Mouse (Mus musculus) myocyte (in vitro differentiated cells): ENCODE data around the gene Dgkg. TPM values are rescaled to one million over a fixed set of nuclear protein-coding genes. Genes with fewer than 3 reads are reported as not detected.

ENCODE experiments used
- H3K27me3 ChIP-seq: one replicate; pipeline ENCODE4 v1.6.1; 2011; ENCODE audit not compliant: control insufficient read depth, insufficient read depth, insufficient read length
- H3K36me3 ChIP-seq: one replicate; pipeline ENCODE4 v1.6.1; 2011; ENCODE audit not compliant: control insufficient read depth, insufficient read depth
- H3K4me2 ChIP-seq: one replicate; pipeline ENCODE4 v1.6.1; 2011; ENCODE audit warnings: low read depth, control low read depth
- H3K4me3 ChIP-seq: one replicate; pipeline ENCODE4 v1.5.1; 2011; ENCODE audit warnings: mild to moderate bottlenecking, control low read depth, moderate library complexity
- H3K79me2 ChIP-seq: one replicate; pipeline ENCODE4 v1.6.1; 2011; ENCODE audit not compliant: control insufficient read depth, insufficient read depth
- H3ac ChIP-seq: one replicate; pipeline ENCODE4 v1.6.1; 2011; ENCODE audit not compliant: control insufficient read depth, insufficient read length
- CEBPB ChIP-seq: IDR thresholded peaks from 2 replicates; pipeline ENCODE4 v1.6.1; 2011; ENCODE audit warnings: mild to moderate bottlenecking, moderate library complexity; ENCODE audit not compliant: poor library complexity, insufficient read depth, severe bottlenecking
- E2F4 ChIP-seq: IDR thresholded peaks from one replicate; pipeline ENCODE4 v1.6.1; 2011; ENCODE audit warnings: mild to moderate bottlenecking, control low read depth, moderate library complexity; ENCODE audit not compliant: insufficient read depth
- MAX ChIP-seq: IDR thresholded peaks from one replicate; pipeline ENCODE4 v1.6.1; 2011; ENCODE audit warnings: low read depth, mild to moderate bottlenecking, control low read depth
- MYOD1 ChIP-seq, 3 experiments: IDR thresholded peaks; one replicate each; pipeline ENCODE4 v1.6.1; 2011; ENCODE audit warnings: control low read depth in 2 of 3, low read depth in 2 of 3, mild to moderate bottlenecking in 2 of 3, moderate library complexity in 1 of 3; ENCODE audit not compliant: insufficient read length in 2 of 3, control insufficient read depth in 1 of 3
- MYOG ChIP-seq, 3 experiments: IDR thresholded peaks; one replicate each; pipeline ENCODE4 v1.6.1; 2011; ENCODE audit warnings: control low read depth in 2 of 3, low read depth in 2 of 3, mild to moderate bottlenecking in 2 of 3; ENCODE audit not compliant: insufficient read length in 2 of 3, control insufficient read depth in 1 of 3, insufficient read depth in 1 of 3
- POLR2A ChIP-seq: IDR thresholded peaks from one replicate; pipeline ENCODE4 v1.6.1; 2011; ENCODE audit warnings: low read depth, mild to moderate bottlenecking, control low read depth, moderate library complexity; ENCODE audit not compliant: insufficient read length
- POLR2AphosphoS2 ChIP-seq: IDR thresholded peaks from one replicate; pipeline ENCODE4 v1.6.1; 2011; ENCODE audit warnings: low read depth, control low read depth; ENCODE audit not compliant: insufficient read length
- REST ChIP-seq: IDR thresholded peaks from one replicate; pipeline ENCODE4 v1.6.1; 2011; ENCODE audit warnings: mild to moderate bottlenecking, control low read depth, moderate library complexity; ENCODE audit not compliant: insufficient read depth, insufficient read length
- SRF ChIP-seq: IDR thresholded peaks from one replicate; pipeline ENCODE4 v1.6.1; 2011; ENCODE audit warnings: low read depth; ENCODE audit not compliant: control insufficient read depth, insufficient read length
- TCF12 ChIP-seq: IDR thresholded peaks from one replicate; pipeline ENCODE4 v1.6.1; 2011; ENCODE audit warnings: mild to moderate bottlenecking, control low read depth; ENCODE audit not compliant: poor library complexity, insufficient read depth, severe bottlenecking
- TCF3 ChIP-seq: IDR thresholded peaks from one replicate; pipeline ENCODE4 v1.6.1; 2011; ENCODE audit warnings: low read depth, control low read depth; ENCODE audit not compliant: insufficient read length
- USF1 ChIP-seq: IDR thresholded peaks from one replicate; pipeline ENCODE4 v1.6.1; 2011; ENCODE audit warnings: low read depth, mild to moderate bottlenecking, control low read depth, moderate library complexity
- polyA plus RNA-seq: library from polyadenylated mRNA; unstranded; fragments of >200 nt; fragmentation: generic; extraction: Trizol; gene quantifications from one replicate; pipeline ENCODE4 v1.2.1, GENCODE M21; 2012; ENCODE audit warnings: missing spikeins

Gene Dgkg
- polyA plus RNA-seq, 1 experiment: 0.01 TPM

- no peak for TF ChIP-seq TCF3
- no peak for TF ChIP-seq TCF12
- TF ChIP-seq USF1: no peak
- TF ChIP-seq CEBPB: no peak
- TF ChIP-seq POLR2AphosphoS2: no peak
- TF ChIP-seq POLR2A: no peak
- no peak for TF ChIP-seq SRF
- no peak for TF ChIP-seq MYOD1 (IDR thresholded peaks at IDR 0.05; ENCODE audit: control insufficient read depth in 1 of 3, insufficient read length in 2 of 3, low read depth in 2 of 3)
- TF ChIP-seq MYOG (IDR thresholded peaks at IDR 0.05; ENCODE audit: control insufficient read depth in 1 of 3, insufficient read depth in 1 of 3, insufficient read length in 2 of 3, low read depth in 2 of 3): no peak
- TF ChIP-seq MAX: no peak
- no peak for TF ChIP-seq E2F4
- no peak for TF ChIP-seq REST
- H3K27me3 ChIP-seq: no peaks in the 10 kb centered on the region
- no peaks in the 10 kb centered on the region for H3K79me2 ChIP-seq
- no peak overlapping the region for H3K4me3 ChIP-seq
- no peak overlapping the region for H3ac ChIP-seq
- H3K4me2 ChIP-seq: no peak overlapping the region
- H3K36me3 ChIP-seq: no peaks in the 10 kb centered on the region
Observed at GRCm38 (mm10) chr16:22615805-22616204, 41.2 kb downstream of the Dgkg start.

- Histone ChIP-seq H3K36me3 (no peaks in the 10 kb centered on the region), H3ac (no peak overlapping the region), H3K4me2 (no peak overlapping the region), H3K27me3 (no peaks in the 10 kb centered on the region), H3K4me3 (no peak overlapping the region), H3K79me2 (no peaks in the 10 kb centered on the region)
- TF ChIP-seq POLR2AphosphoS2 (no peak), TCF12 (no peak), REST (no peak), TCF3 (no peak), SRF (no peak), E2F4 (no peak), USF1 (no peak), MYOD1 (IDR thresholded peaks at IDR 0.05; ENCODE audit: control insufficient read depth in 1 of 3, insufficient read length in 2 of 3, low read depth in 2 of 3) (no peak), POLR2A (no peak), MYOG (IDR thresholded peaks at IDR 0.05; ENCODE audit: control insufficient read depth in 1 of 3, insufficient read depth in 1 of 3, insufficient read length in 2 of 3, low read depth in 2 of 3) (no peak), CEBPB (no peak), MAX (no peak)
Observed at GRCm38 (mm10) chr16:22613186-22614073, 43.6 kb downstream of the Dgkg start.

- Histone ChIP-seq H3K36me3 (no peaks in the 10 kb centered on the region), H3K4me3 (no peak overlapping the region), H3K79me2 (no peaks in the 10 kb centered on the region), H3K4me2 (no peak overlapping the region), H3ac (no peak overlapping the region), H3K27me3 (no peaks in the 10 kb centered on the region)
- no peak for TF ChIP-seq MYOG (IDR thresholded peaks at IDR 0.05; ENCODE audit: control insufficient read depth in 1 of 3, insufficient read depth in 1 of 3, insufficient read length in 2 of 3, low read depth in 2 of 3)
- no peak for TF ChIP-seq POLR2A
- TF ChIP-seq CEBPB: no peak
Observed at GRCm38 (mm10) chr16:22608046-22608445, 49.0 kb downstream of the Dgkg start.

GRCm38 (mm10) chr16:22606989-22607388 lies 50.0 kb downstream of the Dgkg start:
- Histone ChIP-seq H3K4me2 (no peak overlapping the region), H3K27me3 (no peaks in the 10 kb centered on the region), H3K36me3 (no peaks in the 10 kb centered on the region), H3ac (no peak overlapping the region), H3K4me3 (no peak overlapping the region), H3K79me2 (no peaks in the 10 kb centered on the region)
- TF ChIP-seq POLR2A (no peak), TCF3 (no peak), USF1 (no peak), REST (no peak), MAX (no peak), SRF (no peak), TCF12 (no peak), MYOG (IDR thresholded peaks at IDR 0.05; ENCODE audit: control insufficient read depth in 1 of 3, insufficient read depth in 1 of 3, insufficient read length in 2 of 3, low read depth in 2 of 3) (no peak), MYOD1 (IDR thresholded peaks at IDR 0.05; ENCODE audit: control insufficient read depth in 1 of 3, insufficient read length in 2 of 3, low read depth in 2 of 3) (no peak), POLR2AphosphoS2 (no peak)
